Mouse (Mus musculus) heart, postnatal 36 days (tissue): ENCODE measurements around the gene Tnik. TPM values are rescaled to one million over a fixed set of nuclear protein-coding genes. Genes with fewer than 3 reads are reported as not detected.

Source experiments
- DNase-seq, 2 experiments: peaks; one replicate each; pipeline ENCODE4 v3.0.0; 2021 to 2022
- intact Hi-C: fragments of 180-260 bp; cut with DNase I; formaldehyde crosslinking; loops from one replicate; pipeline ENCODE4 v1.15.1; 2025
- total RNA-seq, 2 experiments: library from RNA; stranded (reverse); gene quantifications; 2 replicates each; pipeline ENCODE4 v1.2.3; 2021

The Tnik gene
- total RNA-seq, result 10 to 100 TPM; 35.1 to 43.9 TPM

GRCm38 (mm10) chr3:28263002-28263947 lies at the start of gene Tnik:
Gene Tnik, plus strand, starts transcription at chr3:28263214.
- intact Hi-C loops, result loop anchor here (5.0 kb wide), 1 partner anchor 139 kb away; no protein-coding TSS in a partner anchor

GRCm38 (mm10) chr3:28214886-28215311 lies 48.1 kb upstream of the Tnik start:
- DNase-seq, result no peak
- intact Hi-C loops, result no loop called here

More at GRCm38 (mm10) chr3:28263002-28263947, at the start of gene Tnik:
- DNase-seq, result peak; percentile 61 to 70

- no peak for DNase-seq
- intact Hi-C loops, result no loop called here
Observed at GRCm38 (mm10) chr3:28217001-28217400, 46.0 kb upstream of the Tnik start.

GRCm38 (mm10) chr3:28219533-28219932 lies 43.5 kb upstream of the Tnik start:
- intact Hi-C loops, result no loop called here
- no peak for DNase-seq

GRCm38 (mm10) chr3:28219964-28220363 lies 43.0 kb upstream of the Tnik start:
- intact Hi-C loops, result no loop called here
- DNase-seq, result no peak

- intact Hi-C loops, result no loop called here
- DNase-seq, result no peak
Observed at GRCm38 (mm10) chr3:28224437-28225356, 38.3 kb upstream of the Tnik start.

- DNase-seq, result peak in 1 of 2 experiments; percentile 12
- intact Hi-C loops, result no loop called here
Observed at GRCm38 (mm10) chr3:28225357-28225905, 37.6 kb upstream of the Tnik start.

GRCm38 (mm10) chr3:28226181-28226580 lies 36.8 kb upstream of the Tnik start:
- intact Hi-C loops, result no loop called here
- DNase-seq, result no peak

- DNase-seq, result no peak
- intact Hi-C loops, result no loop called here
Observed at GRCm38 (mm10) chr3:28228930-28229329, 34.1 kb upstream of the Tnik start.

- DNase-seq, result no peak
- intact Hi-C loops, result no loop called here
Observed at GRCm38 (mm10) chr3:28229503-28229902, 33.5 kb upstream of the Tnik start.

- DNase-seq, result no peak
- intact Hi-C loops, result no loop called here
Observed at GRCm38 (mm10) chr3:28232885-28233284, 30.1 kb upstream of the Tnik start.

GRCm38 (mm10) chr3:28234179-28234578 lies 28.8 kb upstream of the Tnik start:
- intact Hi-C loops, result no loop called here
- no peak for DNase-seq

GRCm38 (mm10) chr3:28236689-28237088 lies 26.3 kb upstream of the Tnik start:
- intact Hi-C loops, result no loop called here
- DNase-seq, result no peak

GRCm38 (mm10) chr3:28238136-28238535 lies 24.9 kb upstream of the Tnik start:
- DNase-seq, result no peak
- intact Hi-C loops, result no loop called here

- no peak for DNase-seq
- intact Hi-C loops, result no loop called here
Observed at GRCm38 (mm10) chr3:28242561-28242960, 20.5 kb upstream of the Tnik start.

- DNase-seq, result no peak
- intact Hi-C loops, result no loop called here
Observed at GRCm38 (mm10) chr3:28244244-28244890, 18.6 kb upstream of the Tnik start.

- intact Hi-C loops, result no loop called here
- DNase-seq, result no peak
Observed at GRCm38 (mm10) chr3:28248255-28248957, 14.6 kb upstream of the Tnik start.

GRCm38 (mm10) chr3:28255711-28256110 lies 7.3 kb upstream of the Tnik start:
- intact Hi-C loops, result no loop called here
- no peak for DNase-seq

- peak in 1 of 2 experiments; percentile 61 for DNase-seq
- intact Hi-C loops, result loop anchor here (1.0 to 5.0 kb wide), 2 partner anchors 93 to 140 kb away; no protein-coding TSS in a partner anchor
Observed at GRCm38 (mm10) chr3:28262371-28263001, 528 bp upstream of the Tnik start.
